ENCODE assay signal across 24 mouse cellular contexts in the genomic region with DNA sequence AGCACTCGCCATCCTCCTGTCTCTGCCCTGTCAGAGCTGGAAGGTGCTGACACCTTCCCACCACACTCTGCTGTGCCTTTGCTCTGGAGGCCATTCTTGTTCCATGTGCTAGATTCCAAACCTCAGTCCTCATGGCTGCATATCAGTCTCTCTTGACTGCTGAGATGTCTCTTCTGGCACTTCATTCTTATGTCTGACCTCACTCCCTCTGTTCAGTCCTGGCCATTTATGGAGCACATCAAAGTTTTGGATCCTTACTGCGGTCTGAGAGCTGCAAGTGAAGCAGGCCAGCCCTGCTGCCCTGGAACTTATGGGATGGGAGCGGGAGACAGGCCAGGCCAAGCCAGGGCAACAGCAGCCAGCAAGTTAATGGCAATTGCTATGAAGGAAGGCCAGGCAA. TPM values are rescaled to one million over a fixed set of nuclear protein-coding genes. Genes with fewer than 3 reads are reported as not detected.
A peak's percentile ranks its signal among the peaks of the same experiment; 100 is the strongest.
DNase-seq lines count a peak whose midpoint lies in the region; ATAC-seq and TF ChIP-seq lines count a peak whose summit lies in the region.
"Had no signal": no experiment of that assay in that cellular context is flagged by ENCODE, and none has a peak within 500 bp of the region (broad histone marks: within the 10 kb centered on the region; RNA-seq: fewer than 3 reads in every experiment).

No protein-coding gene starts in this region.

- DNase-seq in heart, adult 8-10 months (ENCODE audit: low spot score) = no peak
- DNase-seq in heart, postnatal 0 days (ENCODE audit: low spot score) = peak; percentile 82
- DNase-seq in lung, postnatal 4 days = peak; percentile 48 to 86
- DNase-seq in thymus, postnatal 36 days = no peak
- DNase-seq in thymus, postnatal 14 days = no peak
- DNase-seq: adrenal gland, postnatal 10 days; cerebellum, adult 9-10 months; kidney, postnatal 36 days; liver, postnatal 0 days; right cerebral cortex, adult 18-20 months; right cerebral cortex, postnatal 4 days; thymus, postnatal 25 days had no signal

- no peak overlapping the region for H3K4me3 ChIP-seq in heart, embryonic 13.5 days
- no peak overlapping the region for H3K4me3 ChIP-seq in heart, postnatal 0 days (ENCODE audit: low read depth, low read length)
- H3K4me3 ChIP-seq in lung, embryonic 16.5 days (ENCODE audit: low read length) = no peak overlapping the region
- H3K4me3 ChIP-seq: embryonic facial prominence, embryonic 15.5 days; hindbrain, embryonic 12.5 days; kidney, embryonic 15.5 days; limb, embryonic 12.5 days; myocyte had no signal

- TF ChIP-seq EP300 in heart, postnatal 0 days (IDR thresholded peaks at IDR 0.05; ENCODE audit: low read depth) = 0 out of 2 replicates have a peak, but pooled peaks have one; percentile 39

- peaks cover 15% of the 10 kb centered on the region for H3K36me3 ChIP-seq in heart, embryonic 13.5 days
- no peaks in the 10 kb centered on the region; the same call in 1 of the 2 replicates for H3K36me3 ChIP-seq in heart, postnatal 0 days (replicated peaks; ENCODE audit: control insufficient read depth, insufficient read depth, low read length)
- 0 out of 2 replicates have a peak, but pooled peaks cover 2% of the 10 kb centered on the region for H3K36me3 ChIP-seq in lung, embryonic 16.5 days (ENCODE audit: control insufficient read depth, insufficient read depth, low read length)

- no peaks in the 10 kb centered on the region for H3K9me3 ChIP-seq in heart, embryonic 13.5 days
- no peaks in the 10 kb centered on the region for H3K9me3 ChIP-seq in heart, postnatal 0 days (replicated peaks; ENCODE audit: control insufficient read depth, low read length)
- no peaks in the 10 kb centered on the region for H3K9me3 ChIP-seq in lung, embryonic 16.5 days (ENCODE audit: control insufficient read depth, low read length)
- H3K9me3 ChIP-seq: embryonic facial prominence, embryonic 15.5 days; hindbrain, embryonic 12.5 days; kidney, embryonic 15.5 days; limb, embryonic 12.5 days had no signal

- 36% methylated on average over 3 of the region's 3 CpGs for WGBS in heart, embryonic 13.5 days
- WGBS in heart, postnatal 0 days = 36% methylated on average over 3 of the region's 3 CpGs
- 45% methylated on average over 3 of the region's 3 CpGs for WGBS in lung, embryonic 16.5 days

- no peaks in the 10 kb centered on the region for H3K27me3 ChIP-seq in heart, embryonic 13.5 days (replicated peaks)
- H3K27me3 ChIP-seq in heart, postnatal 0 days (ENCODE audit: control insufficient read depth, insufficient read depth, low read length) = no peaks in the 10 kb centered on the region
- no peaks in the 10 kb centered on the region for H3K27me3 ChIP-seq in lung, embryonic 16.5 days (ENCODE audit: control insufficient read depth, insufficient read depth, low read depth, low read length)
- H3K27me3 ChIP-seq: embryonic facial prominence, embryonic 15.5 days; hindbrain, embryonic 12.5 days; kidney, embryonic 15.5 days; limb, embryonic 12.5 days had no signal

- peaks cover 85% of the 10 kb centered on the region for H3K4me1 ChIP-seq in heart, embryonic 13.5 days
- H3K4me1 ChIP-seq in heart, postnatal 0 days (ENCODE audit: control insufficient read depth, insufficient read depth) = peaks cover 19% of the 10 kb centered on the region
- H3K4me1 ChIP-seq in lung, embryonic 16.5 days (replicated peaks; ENCODE audit: control insufficient read depth, insufficient read depth, low read length) = 0 out of 2 replicates have a peak, but pooled peaks cover 4% of the 10 kb centered on the region

- H3K27ac ChIP-seq in heart, embryonic 13.5 days (replicated peaks) = peak overlapping the region; percentile 97
- peak overlapping the region; percentile 93 for H3K27ac ChIP-seq in heart, postnatal 0 days (ENCODE audit: low read depth)
- H3K27ac ChIP-seq in lung, embryonic 16.5 days (ENCODE audit: low read length) = peak overlapping the region; percentile 70
- H3K27ac ChIP-seq: embryonic facial prominence, embryonic 15.5 days; hindbrain, embryonic 12.5 days; kidney, embryonic 15.5 days; limb, embryonic 12.5 days had no signal

- TF ChIP-seq CTCF in heart, postnatal 0 days (IDR thresholded peaks at IDR 0.05; ENCODE audit: low read depth) = no peak

- no peak overlapping the region for H3K4me2 ChIP-seq in heart, embryonic 13.5 days
- no peak overlapping the region for H3K4me2 ChIP-seq in heart, postnatal 0 days (ENCODE audit: low read depth, low read length)
- no peak overlapping the region for H3K4me2 ChIP-seq in lung, embryonic 16.5 days (ENCODE audit: low read depth, low read length)
- H3K4me2 ChIP-seq: embryonic facial prominence, embryonic 15.5 days; hindbrain, embryonic 12.5 days; kidney, embryonic 15.5 days; limb, embryonic 12.5 days; liver, embryonic 11.5 days had no signal

- H3K9ac ChIP-seq in heart, embryonic 13.5 days = peak overlapping the region; percentile 70
- H3K9ac ChIP-seq in heart, postnatal 0 days (replicated peaks; ENCODE audit: low read depth, low read length) = no peak overlapping the region
- no peak overlapping the region for H3K9ac ChIP-seq in lung, embryonic 16.5 days (ENCODE audit: low read length)
- H3K9ac ChIP-seq: embryonic facial prominence, embryonic 15.5 days; hindbrain, embryonic 12.5 days; kidney, embryonic 15.5 days; limb, embryonic 12.5 days; liver, postnatal 0 days had no signal

- peak; percentile 58; the same call in 1 of the 2 replicates for ATAC-seq in heart, embryonic 13.5 days (ENCODE audit: extremely low read depth, insufficient number of reproducible peaks, low FRiP score, low TSS enrichment)
- peak; percentile 76 for ATAC-seq in heart, postnatal 0 days (ENCODE audit: insufficient read depth, low read depth)
- peak; percentile 94 for ATAC-seq in lung, embryonic 16.5 days (ENCODE audit: low read depth)
- ATAC-seq: activated CD4-positive, CD25-positive, alpha-beta regulatory T cell, adult 4 months; forebrain, embryonic 14.5 days; intestine, postnatal 0 days; liver, postnatal 0 days; midbrain, embryonic 16.5 days had no signal

RNA-seq across cellular contexts. Expression of a gene that starts 56.7 kb away (rescaled TPM):
- 6.9 and 8.2 TPM in 2 replicates for polyA plus RNA-seq in heart, embryonic 13.5 days (2015; fragmentation: Nextera tagmentation; extraction: Ambion mirVana)
- 10 to 100 TPM in 1 of 4 experiments, 1 to 10 TPM in 3; 8.9 to 12.0 (median 9.4) TPM for total RNA-seq in heart, adult 8-10 months (2022)
- total RNA-seq in heart, postnatal 0 days (2014; rRNA removed; ENCODE audit: low replicate concordance) = 19.1 and 23.9 TPM in 2 replicates
- polyA plus RNA-seq in heart, postnatal 0 days (2015; fragmentation: Nextera tagmentation; extraction: Ambion mirVana) = 3.4 and 4.5 TPM in 2 replicates
- polyA plus RNA-seq in lung, embryonic 16.5 days (2015; fragmentation: Nextera tagmentation; extraction: Ambion mirVana) = 10.3 and 13.0 TPM in 2 replicates

RNA-seq across cellular contexts. Expression of a gene that starts 56.8 kb away (rescaled TPM):
- 25.5 and 26.0 TPM in 2 replicates for polyA plus RNA-seq in heart, embryonic 13.5 days (2015; fragmentation: Nextera tagmentation; extraction: Ambion mirVana)
- total RNA-seq in heart, adult 8-10 months (2022) = 10 to 100 TPM; 49.7 to 57.7 (median 54.7) TPM
- total RNA-seq in heart, postnatal 0 days (2014; rRNA removed; ENCODE audit: low replicate concordance) = 66.6 and 70.8 TPM in 2 replicates
- 14.5 and 14.9 TPM in 2 replicates for polyA plus RNA-seq in heart, postnatal 0 days (2015; fragmentation: Nextera tagmentation; extraction: Ambion mirVana)
- 29.5 and 30.5 TPM in 2 replicates for polyA plus RNA-seq in lung, embryonic 16.5 days (2015; fragmentation: Nextera tagmentation; extraction: Ambion mirVana)

Comparison
In these comparisons a context has a peak if more than half of its experiments do, and no peak if none do; other contexts are left out.
1. DNase-seq: peak in heart, postnatal 0 days (single experiment) and lung, postnatal 4 days (2 of 2); none in heart, adult 8-10 months (single experiment), thymus, postnatal 36 days (0 of 2) and thymus, postnatal 14 days (single experiment).
2. Peak in every context shown above with its lines, with median percentiles within 50 percentile points of each other: ATAC-seq and H3K27ac ChIP-seq.